In genomic region chr13:118379155-118379554, GRCm38 (mm10) we compare ENCODE assay signal across 10 mouse cellular contexts. TPM values are rescaled to one million over a fixed set of nuclear protein-coding genes. Genes with fewer than 3 reads are reported as not detected.
A peak's percentile ranks its signal among the peaks of the same experiment; 100 is the strongest.
DNase-seq lines count a peak whose midpoint lies in the region; ATAC-seq and TF ChIP-seq lines count a peak whose summit lies in the region.
"Had no signal": no experiment of that assay in that cellular context is flagged by ENCODE, and none has a peak within 500 bp of the region (broad histone marks: within the 10 kb centered on the region; RNA-seq: fewer than 3 reads in every experiment).

No protein-coding gene starts in this region.

- no peak overlapping the region for H3K4me3 ChIP-seq in neural tube, embryonic 15.5 days (replicated peaks)
- no peak overlapping the region for H3K4me3 ChIP-seq in left cerebral cortex, adult 2 months
- H3K4me3 ChIP-seq in midbrain, embryonic 14.5 days (replicated peaks; ENCODE audit: low read depth, low read length) = no peak overlapping the region
- H3K4me3 ChIP-seq: myocyte had no signal

- 89% methylated on average over 1 of the region's 1 CpGs for WGBS in neural tube, embryonic 15.5 days
- 72% methylated on average over 1 of the region's 1 CpGs for whole genome bisulfite sequencing in midbrain, embryonic 14.5 days

- H3K9me3 ChIP-seq in neural tube, embryonic 15.5 days (replicated peaks) = no peaks in the 10 kb centered on the region
- no peaks in the 10 kb centered on the region for H3K9me3 ChIP-seq in midbrain, embryonic 14.5 days (ENCODE audit: control insufficient read depth, low read length)

- peak; percentile 95 for TF ChIP-seq CTCF in left cerebral cortex, adult 2 months (IDR thresholded peaks at IDR 0.05)

- no peak overlapping the region for H3K27ac ChIP-seq in neural tube, embryonic 15.5 days (replicated peaks)
- H3K27ac ChIP-seq in left cerebral cortex, adult 2 months = no peak overlapping the region
- no peak overlapping the region for H3K27ac ChIP-seq in midbrain, embryonic 14.5 days (replicated peaks; ENCODE audit: low read depth, low read length)

- H3K4me2 ChIP-seq in neural tube, embryonic 15.5 days = no peak overlapping the region
- no peak overlapping the region for H3K4me2 ChIP-seq in midbrain, embryonic 14.5 days (ENCODE audit: low read length)

- no peak overlapping the region for H3K9ac ChIP-seq in neural tube, embryonic 15.5 days (replicated peaks)
- no peak overlapping the region for H3K9ac ChIP-seq in midbrain, embryonic 14.5 days (replicated peaks; ENCODE audit: low read length)

- DNase-seq in neural tube, embryonic 10.5 days (ENCODE audit: extremely low spot score, low spot score) = peak; percentile 52
- DNase-seq in cerebellum, postnatal 25 days = peak; percentile 61 to 78
- DNase-seq in heart, postnatal 14 days = peak; percentile 29 to 64
- peak; percentile 56 to 71 for DNase-seq in left cerebral cortex, adult 2 months (ENCODE audit: extremely low spot score in 1 of 2, low spot score in 2 of 2)
- DNase-seq in midbrain, embryonic 14.5 days = peak; percentile 81
- DNase-seq in testis, postnatal 10 days (ENCODE audit: low spot score) = peak; percentile 69

- H3K4me1 ChIP-seq in neural tube, embryonic 15.5 days = no peaks in the 10 kb centered on the region
- H3K4me1 ChIP-seq in midbrain, embryonic 14.5 days (ENCODE audit: control insufficient read depth, insufficient read depth, low read length) = no peaks in the 10 kb centered on the region

- intact Hi-C loops in heart, postnatal 14 days (cut with DNase I) = no loop called here
- intact Hi-C loops in left cerebral cortex, adult 2 months (cut with DNase I) = loop anchor here (5.0 kb wide), 1 partner anchor 1042 kb away; no protein-coding TSS in a partner anchor

- peaks cover 42% of the 10 kb centered on the region for H3K36me3 ChIP-seq in neural tube, embryonic 15.5 days
- H3K36me3 ChIP-seq in midbrain, embryonic 14.5 days (ENCODE audit: control insufficient read depth, insufficient read depth, low read length) = peaks cover 55% of the 10 kb centered on the region

- no peak for ATAC-seq in neural tube, embryonic 15.5 days (ENCODE audit: low FRiP score)
- ATAC-seq in activated CD4-positive, CD25-positive, alpha-beta regulatory T cell, adult 4 months = peak; percentile 87
- ATAC-seq in midbrain, embryonic 14.5 days (ENCODE audit: low FRiP score, low TSS enrichment) = no peak

- no peaks in the 10 kb centered on the region for H3K27me3 ChIP-seq in neural tube, embryonic 15.5 days (replicated peaks)
- no peaks in the 10 kb centered on the region for H3K27me3 ChIP-seq in midbrain, embryonic 14.5 days (ENCODE audit: control insufficient read depth, insufficient read depth, low read length)

RNA-seq across cellular contexts. Expression of gene B430218F22Rik, which starts 7.3 kb away (rescaled TPM):
- 0.96 and 1.8 TPM in 2 replicates for polyA plus RNA-seq in neural tube, embryonic 15.5 days (2015; fragmentation: Nextera tagmentation; extraction: Ambion mirVana)
- under 1 TPM in 1 of 2 experiments, not detected in 1; 0.41 TPM for polyA plus RNA-seq in activated CD4-positive, CD25-positive, alpha-beta regulatory T cell, adult 4 months (2017; shearing (Covaris generic))
- total RNA-seq in heart, postnatal 14 days (2021) = under 1 TPM in 1 of 2 experiments, not detected in 1; 0.15 TPM
- under 1 TPM; 0.45 to 0.61 TPM for total RNA-seq in left cerebral cortex, adult 2 months (2021)
- 1.8 and 1.9 TPM in 2 replicates for polyA plus RNA-seq in midbrain, embryonic 14.5 days (2014; fragmentation: Nextera tagmentation; extraction: Ambion mirVana)
- total RNA-seq: gastrocnemius, adult 8-10 months had no signal

RNA-seq across cellular contexts. Expression of gene Mrps30, which starts 7.9 kb away (rescaled TPM):
- 25.6 and 26.1 TPM in 2 replicates for polyA plus RNA-seq in neural tube, embryonic 15.5 days (2015; fragmentation: Nextera tagmentation; extraction: Ambion mirVana)
- polyA plus RNA-seq in activated CD4-positive, CD25-positive, alpha-beta regulatory T cell, adult 4 months (2017; shearing (Covaris generic)) = 1 to 10 TPM; 1.8 to 3.0 TPM
- 10 to 100 TPM; 23.8 to 24.7 TPM for total RNA-seq in heart, postnatal 14 days (2021)
- total RNA-seq in left cerebral cortex, adult 2 months (2021) = 10 to 100 TPM; 17.6 to 18.7 TPM
- polyA plus RNA-seq in midbrain, embryonic 14.5 days (2014; fragmentation: Nextera tagmentation; extraction: Ambion mirVana) = 27.2 TPM in 2 replicates
